Mouse (Mus musculus): ENCODE data around the gene Haus3. TPM values are rescaled to one million over a fixed set of nuclear protein-coding genes. Genes with fewer than 3 reads are reported as not detected.

Haus3 gene
- total and polyA plus RNA-seq, 2 experiments from 2014 or later, result 5.6 to 11.4 TPM

DNA sequence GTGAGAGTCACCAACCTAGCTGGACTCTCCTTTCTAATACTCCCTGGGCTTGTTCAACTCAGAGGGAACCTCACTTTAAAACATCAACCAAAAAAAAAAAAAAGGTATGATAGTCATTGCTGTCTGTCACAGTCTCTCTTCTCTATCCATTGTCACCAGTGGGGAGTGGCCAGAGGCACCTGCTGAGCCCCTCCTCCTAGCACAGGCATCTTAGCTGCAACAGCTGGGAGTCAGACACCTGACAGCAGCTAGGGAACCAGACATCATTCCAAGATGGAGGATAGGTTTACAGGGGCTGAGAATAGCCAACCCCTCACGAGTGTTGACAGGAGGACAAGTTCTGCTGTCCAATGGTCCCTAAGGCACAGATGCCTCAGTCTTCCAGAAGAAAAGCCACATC lies 25.1 kb upstream of the Haus3 start:
- H3K9ac ChIP-seq (replicated peaks; ENCODE audit: low read depth, low read length), result no peak overlapping the region

DNA sequence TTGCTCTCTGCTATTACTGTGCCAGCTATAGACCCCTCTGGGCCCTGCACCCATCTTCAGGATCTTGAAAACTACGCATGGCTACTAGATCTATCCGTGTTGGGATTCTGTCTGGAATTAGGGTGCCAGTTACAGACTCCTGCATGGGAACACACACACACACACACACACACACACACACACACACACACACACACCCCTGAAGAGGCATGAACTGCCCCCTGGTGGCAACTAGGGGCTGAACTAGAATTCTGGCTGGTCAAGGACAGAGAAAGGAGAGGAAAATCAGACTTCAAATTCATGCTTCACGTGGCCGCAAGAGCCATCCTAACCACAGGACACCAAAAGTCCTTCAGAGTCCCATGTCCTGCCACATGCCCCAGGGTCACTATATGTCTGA lies 22.5 kb upstream of the Haus3 start:
- 72% methylated on average over 4 of the region's 4 CpGs for WGBS
- H3K36me3 ChIP-seq (replicated peaks; ENCODE audit: control insufficient read depth, insufficient read depth, low read length), result no peaks in the 10 kb centered on the region
- H3K27ac ChIP-seq (ENCODE audit: low read depth), result no peak overlapping the region
- no peak overlapping the region for H3K4me2 ChIP-seq (ENCODE audit: low read depth, low read length)
- peak; percentile 65 for TF ChIP-seq CTCF (IDR thresholded peaks at IDR 0.05; ENCODE audit: low read depth)
- no peak for TF ChIP-seq EP300 (IDR thresholded peaks at IDR 0.05; ENCODE audit: low read depth)
- peaks cover 29% of the 10 kb centered on the region for H3K4me1 ChIP-seq (ENCODE audit: control insufficient read depth, insufficient read depth)
- no peak for ATAC-seq (ENCODE audit: insufficient read depth, low read depth)
- H3K9me3 ChIP-seq (replicated peaks; ENCODE audit: control insufficient read depth, low read length), result no peaks in the 10 kb centered on the region
- H3K27me3 ChIP-seq (ENCODE audit: control insufficient read depth, insufficient read depth, low read length), result no peaks in the 10 kb centered on the region
- DNase-seq (ENCODE audit: low spot score), result no peak
- H3K4me3 ChIP-seq (ENCODE audit: low read depth, low read length), result no peak overlapping the region
- H3K9ac ChIP-seq (replicated peaks; ENCODE audit: low read depth, low read length), result no peak overlapping the region

More for the DNA sequence above, 25.1 kb upstream of the Haus3 start:
- WGBS, result 62% methylated on average over 1 of the region's 1 CpGs
- H3K27me3 ChIP-seq (ENCODE audit: control insufficient read depth, insufficient read depth, low read length), result no peaks in the 10 kb centered on the region
- TF ChIP-seq EP300 (IDR thresholded peaks at IDR 0.05; ENCODE audit: low read depth), result no peak
- TF ChIP-seq CTCF (IDR thresholded peaks at IDR 0.05; ENCODE audit: low read depth), result no peak
- ATAC-seq (ENCODE audit: insufficient read depth, low read depth) (no peak), DNase-seq (ENCODE audit: low spot score) (no peak)
- no peak overlapping the region for H3K27ac ChIP-seq (ENCODE audit: low read depth)
- no peak overlapping the region for H3K4me3 ChIP-seq (ENCODE audit: low read depth, low read length)
- no peak overlapping the region for H3K4me2 ChIP-seq (ENCODE audit: low read depth, low read length)
- H3K36me3 ChIP-seq (replicated peaks; ENCODE audit: control insufficient read depth, insufficient read depth, low read length), result no peaks in the 10 kb centered on the region
- H3K4me1 ChIP-seq (ENCODE audit: control insufficient read depth, insufficient read depth), result peaks cover 17% of the 10 kb centered on the region
- no peaks in the 10 kb centered on the region for H3K9me3 ChIP-seq (replicated peaks; ENCODE audit: control insufficient read depth, low read length)

DNA sequence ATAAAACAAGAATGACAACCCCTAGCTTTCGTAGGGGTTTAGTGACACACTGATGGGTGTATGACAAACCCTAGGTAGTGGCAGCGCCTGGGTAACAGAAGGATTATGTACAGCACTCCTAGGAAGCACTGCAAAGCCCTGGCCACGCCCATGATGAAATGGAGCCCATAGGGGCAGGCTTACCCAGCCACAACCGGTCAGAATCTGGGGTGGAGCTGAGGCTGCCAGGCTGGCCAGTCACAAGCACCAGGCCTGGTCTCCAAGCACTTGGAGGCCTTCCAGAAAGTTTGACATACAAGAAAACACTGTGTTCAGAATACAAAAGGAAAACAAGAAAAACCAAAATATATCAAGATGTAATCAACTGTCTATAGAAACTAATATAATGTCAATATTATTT lies 21.7 kb upstream of the Haus3 start:
- no peak for TF ChIP-seq EP300 (IDR thresholded peaks at IDR 0.05; ENCODE audit: low read depth)
- TF ChIP-seq CTCF (IDR thresholded peaks at IDR 0.05; ENCODE audit: low read depth), result no peak
- Histone ChIP-seq H3K36me3 (replicated peaks; ENCODE audit: control insufficient read depth, insufficient read depth, low read length) (no peaks in the 10 kb centered on the region), H3K4me3 (ENCODE audit: low read depth, low read length) (no peak overlapping the region), H3K27ac (ENCODE audit: low read depth) (no peak overlapping the region; the same call in 1 of the 2 replicates), H3K4me1 (ENCODE audit: control insufficient read depth, insufficient read depth) (peaks cover 31% of the 10 kb centered on the region), H3K27me3 (ENCODE audit: control insufficient read depth, insufficient read depth, low read length) (no peaks in the 10 kb centered on the region), H3K9me3 (replicated peaks; ENCODE audit: control insufficient read depth, low read length) (no peaks in the 10 kb centered on the region), H3K4me2 (ENCODE audit: low read depth, low read length) (no peak overlapping the region), H3K9ac (replicated peaks; ENCODE audit: low read depth, low read length) (no peak overlapping the region)
- no peak for ATAC-seq (ENCODE audit: insufficient read depth, low read depth)
- peak; percentile 55 for DNase-seq (ENCODE audit: low spot score)
- WGBS, result 51% methylated on average over 4 of the region's 4 CpGs

DNA sequence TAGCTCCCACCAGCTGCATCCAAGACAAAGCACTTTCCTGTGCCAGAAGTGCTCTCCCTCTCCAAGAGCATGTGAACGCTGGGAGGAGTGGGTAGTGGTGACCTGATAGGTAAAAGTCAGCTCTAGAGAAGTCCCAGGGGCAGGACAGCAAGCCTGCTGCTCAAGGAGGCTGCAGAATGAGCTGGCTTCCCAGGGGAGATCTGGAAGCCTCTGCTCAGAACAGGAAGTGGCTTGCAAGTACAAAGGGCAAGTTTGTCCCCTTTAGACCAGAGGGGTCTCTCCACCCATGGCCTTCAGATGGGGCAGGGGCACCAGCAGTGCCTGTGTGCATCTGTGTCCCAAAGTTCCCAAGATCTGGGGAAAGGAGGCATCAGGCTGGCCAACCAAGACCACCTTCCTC lies 20.2 kb upstream of the Haus3 start:
- no peaks in the 10 kb centered on the region for H3K36me3 ChIP-seq (replicated peaks; ENCODE audit: control insufficient read depth, insufficient read depth, low read length)
- no peaks in the 10 kb centered on the region for H3K27me3 ChIP-seq (ENCODE audit: control insufficient read depth, insufficient read depth, low read length)
- H3K4me3 ChIP-seq (ENCODE audit: low read depth, low read length), result no peak overlapping the region
- no peaks in the 10 kb centered on the region for H3K9me3 ChIP-seq (replicated peaks; ENCODE audit: control insufficient read depth, low read length)
- DNase-seq (ENCODE audit: low spot score) (no peak), ATAC-seq (ENCODE audit: insufficient read depth, low read depth) (no peak)
- WGBS, result 22% methylated on average over 1 of the region's 1 CpGs
- H3K4me2 ChIP-seq (ENCODE audit: low read depth, low read length), result no peak overlapping the region
- no peak overlapping the region for H3K27ac ChIP-seq (ENCODE audit: low read depth)
- peaks cover 46% of the 10 kb centered on the region for H3K4me1 ChIP-seq (ENCODE audit: control insufficient read depth, insufficient read depth)
- no peak for TF ChIP-seq EP300 (IDR thresholded peaks at IDR 0.05; ENCODE audit: low read depth)
- TF ChIP-seq CTCF (IDR thresholded peaks at IDR 0.05; ENCODE audit: low read depth), result no peak
- H3K9ac ChIP-seq (replicated peaks; ENCODE audit: low read depth, low read length), result no peak overlapping the region

DNA sequence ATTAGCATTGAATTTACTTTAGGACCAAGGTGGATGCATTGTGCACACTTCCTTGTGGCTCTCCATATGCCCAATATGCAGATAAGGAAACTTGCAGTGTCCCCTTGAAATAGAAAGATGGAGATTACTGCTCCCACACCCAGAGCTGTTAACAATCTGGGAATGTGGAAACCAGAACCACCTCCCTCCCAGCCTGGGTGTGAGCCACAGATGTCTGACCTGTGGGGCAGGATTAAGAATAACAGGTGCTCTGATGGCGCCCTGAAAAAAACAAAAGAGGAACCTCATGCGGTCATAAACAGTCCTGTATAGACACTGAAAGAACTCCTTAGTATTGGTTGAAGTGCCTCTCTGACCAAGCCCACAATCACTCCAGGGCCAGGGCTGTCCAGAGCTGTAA lies 19.5 kb upstream of the Haus3 start:
- 63% methylated on average over 2 of the region's 2 CpGs for WGBS
- Histone ChIP-seq H3K9me3 (replicated peaks; ENCODE audit: control insufficient read depth, low read length) (no peaks in the 10 kb centered on the region), H3K9ac (replicated peaks; ENCODE audit: low read depth, low read length) (no peak overlapping the region), H3K4me3 (ENCODE audit: low read depth, low read length) (peak overlapping the region; percentile 50; the same call in 1 of the 2 replicates), H3K27ac (ENCODE audit: low read depth) (peak overlapping the region; percentile 81; the same call in 1 of the 2 replicates), H3K4me1 (ENCODE audit: control insufficient read depth, insufficient read depth) (peaks cover 53% of the 10 kb centered on the region), H3K36me3 (replicated peaks; ENCODE audit: control insufficient read depth, insufficient read depth, low read length) (no peaks in the 10 kb centered on the region), H3K4me2 (ENCODE audit: low read depth, low read length) (peak overlapping the region; percentile 62; the same call in 1 of the 2 replicates), H3K27me3 (ENCODE audit: control insufficient read depth, insufficient read depth, low read length) (no peaks in the 10 kb centered on the region)
- ATAC-seq (ENCODE audit: insufficient read depth, low read depth) (no peak), DNase-seq (ENCODE audit: low spot score) (no peak)
- TF ChIP-seq EP300 (IDR thresholded peaks at IDR 0.05; ENCODE audit: low read depth) (no peak), CTCF (IDR thresholded peaks at IDR 0.05; ENCODE audit: low read depth) (no peak)
